Comparison of ENCODE assay signal across 8 mouse cellular contexts in genomic region chr1:179517713-179518465, GRCm38 (mm10). TPM values are rescaled to one million over a fixed set of nuclear protein-coding genes. Genes with fewer than 3 reads are reported as not detected.
DNase-seq lines count a peak whose midpoint lies in the region; ATAC-seq and TF ChIP-seq lines count a peak whose summit lies in the region.

Gene Smyd3, minus strand, starts transcription at chr1:179518041.

- peak; percentile 85 for TF ChIP-seq CTCF in layer of hippocampus, adult 2 months (conservative IDR thresholded peaks at IDR 0.05)
- peak; percentile 90 for TF ChIP-seq CTCF in lung, embryonic 14.5 days (IDR thresholded peaks at IDR 0.05; ENCODE audit: low read depth)
- peak; percentile 53; the same call in 1 of the 2 replicates for TF ChIP-seq CTCF in olfactory bulb, adult 2 months (IDR thresholded peaks at IDR 0.05; ENCODE audit: insufficient read depth, low read depth, low read length)
- peak; percentile 92 for TF ChIP-seq CTCF in thymus, adult 2 months (IDR thresholded peaks at IDR 0.05; ENCODE audit: borderline replicate concordance, control insufficient read depth, extremely low read depth, insufficient read depth, low read length, poor library complexity)

- no peaks in the 10 kb centered on the region for H3K9me3 ChIP-seq in ES-E14 (ENCODE audit: control insufficient read depth, insufficient read depth, low read depth, low read length)
- H3K9me3 ChIP-seq in forebrain, embryonic 15.5 days = no peaks in the 10 kb centered on the region
- no peaks in the 10 kb centered on the region for H3K9me3 ChIP-seq in lung, embryonic 14.5 days (ENCODE audit: low read depth, low read length)

- WGBS in forebrain, embryonic 15.5 days = 6% methylated on average over 39 of the region's 39 CpGs
- WGBS in lung, embryonic 14.5 days = 6% methylated on average over 39 of the region's 39 CpGs
- WGBS in olfactory bulb, adult 2 months = 5% methylated on average over 39 of the region's 39 CpGs
- 4% methylated on average over 39 of the region's 39 CpGs for WGBS in thymus, adult 2 months

- H3K4me2 ChIP-seq in forebrain, embryonic 15.5 days (replicated peaks) = peak within 1 kb of the TSS; percentile 94
- peak within 1 kb of the TSS; percentile 96 for H3K4me2 ChIP-seq in lung, embryonic 14.5 days

- no peaks in the 10 kb centered on the region for H3K27me3 ChIP-seq in forebrain, embryonic 15.5 days
- no peaks in the 10 kb centered on the region for H3K27me3 ChIP-seq in lung, embryonic 14.5 days (ENCODE audit: insufficient read depth, low read length)
- H3K27me3 ChIP-seq in thymus, adult 2 months (ENCODE audit: control insufficient read depth, insufficient read depth, low read length) = no peaks in the 10 kb centered on the region

- H3K27ac ChIP-seq in ES-E14 (ENCODE audit: insufficient read depth, low read depth, low read length, poor library complexity, severe bottlenecking) = peak within 1 kb of the TSS; percentile 49; the same call in 1 of the 2 replicates
- H3K27ac ChIP-seq in forebrain, embryonic 15.5 days (replicated peaks) = no peak within 1 kb of the TSS; the same call in 1 of the 2 replicates
- H3K27ac ChIP-seq in layer of hippocampus, adult 2 months = peak within 1 kb of the TSS; percentile 84
- H3K27ac ChIP-seq in lung, embryonic 14.5 days (ENCODE audit: low read depth) = peak within 1 kb of the TSS; percentile 58; the same call in 1 of the 2 replicates
- no peak within 1 kb of the TSS for H3K27ac ChIP-seq in olfactory bulb, adult 2 months (ENCODE audit: insufficient read depth, low read depth, low read length)
- H3K27ac ChIP-seq in thymus, adult 2 months (ENCODE audit: control insufficient read depth, insufficient read depth, low read length) = peak within 1 kb of the TSS; percentile 6

- in situ Hi-C loops in ES-E14 (cut with MboI; ENCODE audit: low sequenced_read_pairs in 2 of 2, unreplicated experiment in 2 of 2) = no loop called here

- H3K4me1 ChIP-seq in ES-E14 (ENCODE audit: control insufficient read depth in 2 of 2, insufficient read depth in 2 of 2, low read length in 2 of 2, poor library complexity in 1 of 2) = peaks cover 0 to 5% of the 10 kb centered on the region in 2 experiments; a peak in 2 of 4 replicates
- peaks cover 9% of the 10 kb centered on the region; the same call in 1 of the 2 replicates for H3K4me1 ChIP-seq in forebrain, embryonic 15.5 days
- H3K4me1 ChIP-seq in lung, embryonic 14.5 days (ENCODE audit: insufficient read depth) = peaks cover 2% of the 10 kb centered on the region; the same call in 1 of the 2 replicates
- H3K4me1 ChIP-seq in olfactory bulb, adult 2 months (ENCODE audit: control insufficient read depth, insufficient read depth, low read length) = peaks cover 3% of the 10 kb centered on the region; the same call in 1 of the 2 replicates
- peaks cover 2% of the 10 kb centered on the region; the same call in 1 of the 2 replicates for H3K4me1 ChIP-seq in thymus, adult 2 months (replicated peaks; ENCODE audit: control insufficient read depth, insufficient read depth, low read length)

- H3K36me3 ChIP-seq in ES-E14 (ENCODE audit: control insufficient read depth, insufficient read depth, low read length, poor library complexity, severe bottlenecking) = no peaks in the 10 kb centered on the region
- H3K36me3 ChIP-seq in forebrain, embryonic 15.5 days = no peaks in the 10 kb centered on the region
- no peaks in the 10 kb centered on the region for H3K36me3 ChIP-seq in lung, embryonic 14.5 days (ENCODE audit: insufficient read depth)
- H3K36me3 ChIP-seq in thymus, adult 2 months (ENCODE audit: control insufficient read depth, insufficient read depth, low read length) = no peaks in the 10 kb centered on the region

- DNase-seq in ES-E14 (ENCODE audit: low read depth, low spot score) = peak; percentile 74
- peak; percentile 84 for DNase-seq in cerebellum, adult 11-12 months
- peak; percentile 84 to 88 for DNase-seq in heart, postnatal 36 days
- DNase-seq in layer of hippocampus, adult 2 months (ENCODE audit: low spot score in 2 of 2) = peak; percentile 82 to 88
- DNase-seq in lung, embryonic 14.5 days = peak; percentile 95
- DNase-seq in thymus, adult 2 months = peak; percentile 88

- peak within 1 kb of the TSS; percentile 88 to 91 for H3K4me3 ChIP-seq in ES-E14 (ENCODE audit: insufficient read depth in 1 of 2, low read depth in 1 of 2, low read length in 2 of 2, poor library complexity in 1 of 2, severe bottlenecking in 1 of 2)
- H3K4me3 ChIP-seq in forebrain, embryonic 15.5 days = peak within 1 kb of the TSS; percentile 81
- peak within 1 kb of the TSS; percentile 92 for H3K4me3 ChIP-seq in layer of hippocampus, adult 2 months
- H3K4me3 ChIP-seq in lung, embryonic 14.5 days (ENCODE audit: low read depth, low read length) = peak within 1 kb of the TSS; percentile 81
- H3K4me3 ChIP-seq in olfactory bulb, adult 2 months (ENCODE audit: insufficient read depth, low read depth, low read length) = peak within 1 kb of the TSS; percentile 68
- peak within 1 kb of the TSS; percentile 82 for H3K4me3 ChIP-seq in thymus, adult 2 months (ENCODE audit: control insufficient read depth, insufficient read depth, low read length)

- intact Hi-C loops in heart, postnatal 36 days (cut with DNase I) = no loop called here

- peak within 1 kb of the TSS; percentile 91 for H3K9ac ChIP-seq in ES-E14 (ENCODE audit: insufficient read depth, low read depth, low read length, poor library complexity, severe bottlenecking)
- H3K9ac ChIP-seq in forebrain, embryonic 15.5 days (replicated peaks) = peak within 1 kb of the TSS; percentile 66
- peak within 1 kb of the TSS; percentile 60 for H3K9ac ChIP-seq in lung, embryonic 14.5 days

- peak; percentile 91 for ATAC-seq in forebrain, embryonic 15.5 days (replicated peaks)
- peak; percentile 88 for ATAC-seq in lung, embryonic 14.5 days (ENCODE audit: insufficient read depth)

- TF ChIP-seq POLR2A in olfactory bulb, adult 2 months (IDR thresholded peaks at IDR 0.05; ENCODE audit: insufficient read depth, low read depth, low read length) = peak; percentile 44
- TF ChIP-seq POLR2A in thymus, adult 2 months (IDR thresholded peaks at IDR 0.05; ENCODE audit: control insufficient read depth, extremely low read depth, insufficient read depth, low read length, poor library complexity) = 0 out of 2 replicates have a peak, but pooled peaks have one; percentile 29

TF ChIP-seq in ES-E14, 5 proteins besides CTCF, POLR2A, EP300 and RAD21:
- TF ChIP-seq HCFC1 (IDR thresholded peaks at IDR 0.05; ENCODE audit: borderline replicate concordance, insufficient read depth, low read length) = no peak
- TF ChIP-seq ZC3H11A (IDR thresholded peaks at IDR 0.05; ENCODE audit: borderline replicate concordance, low read depth, low read length) = no peak
- 0 out of 2 replicates have a peak, but pooled peaks have one; percentile 21 for TF ChIP-seq CHD2 (IDR thresholded peaks at IDR 0.05; ENCODE audit: low read depth, low read length)
- peak; percentile 90; the same call in 1 of the 2 replicates for TF ChIP-seq ZNF384 (IDR thresholded peaks at IDR 0.05; ENCODE audit: low read depth, low read length)
- TF ChIP-seq MAFK (IDR thresholded peaks at IDR 0.05; ENCODE audit: insufficient read depth, low read depth, low read length) = 0 out of 2 replicates have a peak, but pooled peaks have one; percentile 24

RNA-seq across cellular contexts. Expression of gene Smyd3, which starts in this region (rescaled TPM):
- total RNA-seq in ES-E14 (2012; rRNA removed) = 18.3 and 26.5 TPM in 2 replicates
- polyA plus RNA-seq in forebrain, embryonic 15.5 days (2015; fragmentation: Nextera tagmentation; extraction: Ambion mirVana) = 23.9 and 25.8 TPM in 2 replicates
- 1 to 10 TPM; 6.9 to 7.2 TPM for total RNA-seq in heart, postnatal 36 days (2021)
- 10 to 100 TPM; 21.1 to 24.5 TPM for total RNA-seq in layer of hippocampus, adult 2 months (2021)
- polyA plus RNA-seq in lung, embryonic 14.5 days (2014; fragmentation: Nextera tagmentation; extraction: Ambion mirVana) = 20.6 and 21.0 TPM in 2 replicates
- polyA plus RNA-seq in olfactory bulb, adult 2 months (2012; ENCODE audit: insufficient read depth, insufficient read length, low replicate concordance, missing spikeins) = not detected in 2 replicates
- 9.0 and 9.6 TPM in 2 replicates for polyA plus RNA-seq in thymus, adult 2 months (2012; rRNA removed)

Comparison
In these comparisons a context has a peak if more than half of its experiments do, and no peak if none do; other contexts are left out.
1. H3K27ac ChIP-seq: peak in ES-E14 (single experiment), layer of hippocampus, adult 2 months (single experiment), lung, embryonic 14.5 days (single experiment) and thymus, adult 2 months (single experiment); none in forebrain, embryonic 15.5 days (single experiment) and olfactory bulb, adult 2 months (single experiment).
2. Peak in every context shown above with its lines, with median percentiles within 50 percentile points of each other: DNase-seq, H3K4me3 ChIP-seq, H3K9ac ChIP-seq and CTCF ChIP-seq.